Mouse (Mus musculus) hindbrain, embryonic 13.5 days (tissue): Measurements from ENCODE around the gene 1190005I06Rik. TPM values are rescaled to one million over a fixed set of nuclear protein-coding genes. Genes with fewer than 3 reads are reported as not detected.
"Not testable (repeated sequence)": the region's sequence is repeated elsewhere in the genome, so short reads cannot be mapped to it uniquely, and the experiment has no call there.

ENCODE experiments used
- ATAC-seq: fragments of 200-750 bp; cut with Nextera tagmentation; 2 replicates; pipeline ENCODE4 v1.8.0; 2017; ENCODE audit warnings: moderate TSS enrichment; ENCODE audit not compliant: low FRiP score
- H3K27ac ChIP-seq: fragments of 300-500 bp; sonication (generic); 2 replicates; pipeline ENCODE4 v1.5.1; 2015; ENCODE audit warnings: inconsistent platforms, mild to moderate bottlenecking, moderate library complexity
- H3K27me3 ChIP-seq: fragments of 300-500 bp; sonication (generic); 2 replicates; pipeline ENCODE4 v1.6.1; 2015; ENCODE audit warnings: mild to moderate bottlenecking, inconsistent platforms
- H3K36me3 ChIP-seq: fragments of 300-500 bp; sonication (generic); 2 replicates; pipeline ENCODE4 v1.6.1; 2015; ENCODE audit warnings: mild to moderate bottlenecking, inconsistent platforms
- H3K4me1 ChIP-seq: fragments of 300-500 bp; sonication (generic); replicated peaks from 2 replicates; pipeline ENCODE4 v1.6.1; 2015; ENCODE audit warnings: inconsistent platforms
- H3K4me2 ChIP-seq: fragments of 300-500 bp; sonication (generic); 2 replicates; pipeline ENCODE4 v1.6.1; 2015; ENCODE audit warnings: inconsistent platforms, mild to moderate bottlenecking, moderate library complexity
- H3K4me3 ChIP-seq: fragments of 300-500 bp; sonication (generic); 2 replicates; pipeline ENCODE4 v1.5.1; 2015; ENCODE audit warnings: mild to moderate bottlenecking, inconsistent platforms
- H3K9ac ChIP-seq: fragments of 300-500 bp; sonication (generic); 2 replicates; pipeline ENCODE4 v1.6.1; 2015; ENCODE audit warnings: mild to moderate bottlenecking, inconsistent platforms
- H3K9me3 ChIP-seq: fragments of 300-500 bp; sonication (generic); 2 replicates; pipeline ENCODE4 v1.6.1; 2016; ENCODE audit warnings: inconsistent platforms
- WGBS: fragments of 180-500 bp; shearing (Covaris S2); methylation state at CpG from one replicate; pipeline ENCODE4 v1.1.7; 2015; 5-methylcytosine and 5-hydroxymethylcytosine counted together
- polyA plus RNA-seq: library from polyadenylated mRNA; unstranded; fragments of >200 nt; fragmentation: Nextera tagmentation; extraction: Ambion mirVana; gene quantifications from 2 replicates; pipeline ENCODE4 v1.2.1, GENCODE M21; 2015

1190005I06Rik gene
- polyA plus RNA-seq, 1 experiment from 2014 or later: 11.0 TPM

GRCm38 (mm10) chr8:120681113-120681512 is 33.7 kb upstream of the 1190005I06Rik start:
- no peak overlapping the region for H3K9ac ChIP-seq
- H3K4me1 ChIP-seq: 0 out of 2 replicates have a peak, but pooled peaks cover 7% of the 10 kb centered on the region
- H3K9me3 ChIP-seq: no peaks in the 10 kb centered on the region
- 0 out of 2 replicates have a peak, but pooled peaks cover 3% of the 10 kb centered on the region for H3K27me3 ChIP-seq
- WGBS: 83% methylated on average over 10 of the region's 10 CpGs
- peaks cover 6% of the 10 kb centered on the region; the same call in 1 of the 2 replicates for H3K36me3 ChIP-seq
- no peak overlapping the region for H3K4me3 ChIP-seq
- H3K27ac ChIP-seq: no peak overlapping the region
- no peak overlapping the region for H3K4me2 ChIP-seq
- ATAC-seq: no peak

DNA sequence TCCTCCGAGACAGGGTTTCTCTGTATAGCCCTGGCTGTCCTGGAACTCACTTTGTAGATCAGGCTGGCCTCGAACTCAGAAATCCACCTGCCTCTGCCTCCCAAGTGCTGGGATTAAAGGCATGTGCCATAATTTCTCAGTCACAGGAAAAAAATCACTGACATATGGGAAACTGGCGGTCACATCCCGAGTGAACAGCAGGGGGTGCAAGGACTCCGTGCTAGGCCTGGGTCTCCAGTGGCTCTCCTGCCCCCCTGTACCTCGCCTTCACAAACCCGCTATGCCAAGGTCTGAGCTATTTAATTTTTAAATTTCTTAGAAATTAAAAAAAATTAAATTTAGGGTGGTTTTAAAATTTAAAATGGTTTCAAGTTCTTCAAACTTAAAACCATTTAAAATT is 33.0 kb upstream of the 1190005I06Rik start:
- WGBS: 69% methylated on average over 7 of the region's 7 CpGs

GRCm38 (mm10) chr8:120679629-120680387 is 32.4 kb upstream of the 1190005I06Rik start:
- no peak for ATAC-seq
- no peak overlapping the region for H3K4me3 ChIP-seq
- H3K27ac ChIP-seq: no peak overlapping the region
- 0 out of 2 replicates have a peak, but pooled peaks cover 5% of the 10 kb centered on the region for H3K4me1 ChIP-seq
- H3K4me2 ChIP-seq: no peak overlapping the region
- H3K27me3 ChIP-seq: 0 out of 2 replicates have a peak, but pooled peaks cover 3% of the 10 kb centered on the region
- H3K9me3 ChIP-seq: no peaks in the 10 kb centered on the region
- H3K36me3 ChIP-seq: peaks cover 11% of the 10 kb centered on the region; the same call in 1 of the 2 replicates
- WGBS: 82% methylated on average over 11 of the region's 11 CpGs
- no peak overlapping the region for H3K9ac ChIP-seq

More for the DNA sequence above, 33.0 kb upstream of the 1190005I06Rik start:
- not testable (repeated sequence) for H3K4me1 ChIP-seq, H3K4me3 ChIP-seq, H3K9ac ChIP-seq, H3K9me3 ChIP-seq, H3K27ac ChIP-seq, H3K4me2 ChIP-seq, H3K27me3 ChIP-seq, ATAC-seq
- peaks cover 10% of the 10 kb centered on the region; the same call in 1 of the 2 replicates for H3K36me3 ChIP-seq

DNA sequence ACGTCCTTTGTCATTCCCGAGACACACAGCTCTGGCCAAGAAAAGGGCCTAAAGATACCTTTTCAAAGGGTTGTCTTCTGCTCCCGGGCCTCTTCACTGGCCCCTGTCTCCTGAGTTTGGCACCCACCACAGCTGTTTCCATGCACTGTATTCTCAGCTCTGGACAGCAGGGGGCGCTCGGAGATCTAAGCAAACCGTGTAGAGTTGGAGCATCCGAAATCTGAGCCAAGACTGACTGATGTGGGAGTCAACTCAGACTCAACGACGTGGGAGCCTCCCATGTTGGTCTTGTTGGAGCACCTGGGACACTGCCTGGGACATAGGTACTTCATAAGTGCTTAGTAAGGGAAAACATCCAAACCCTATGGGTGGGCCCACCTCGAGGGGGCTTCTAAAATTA is 31.0 kb upstream of the 1190005I06Rik start:
- H3K27me3 ChIP-seq: 0 out of 2 replicates have a peak, but pooled peaks cover 3% of the 10 kb centered on the region
- H3K9ac ChIP-seq: no peak overlapping the region
- WGBS: 12% methylated on average over 10 of the region's 10 CpGs
- H3K4me1 ChIP-seq: no peaks in the 10 kb centered on the region
- no peak overlapping the region for H3K27ac ChIP-seq
- 0 out of 2 replicates have a peak, but pooled peaks have one; percentile 32 for ATAC-seq
- H3K4me3 ChIP-seq: no peak overlapping the region
- H3K36me3 ChIP-seq: peaks cover 19% of the 10 kb centered on the region
- no peak overlapping the region for H3K4me2 ChIP-seq
- no peaks in the 10 kb centered on the region for H3K9me3 ChIP-seq

DNA sequence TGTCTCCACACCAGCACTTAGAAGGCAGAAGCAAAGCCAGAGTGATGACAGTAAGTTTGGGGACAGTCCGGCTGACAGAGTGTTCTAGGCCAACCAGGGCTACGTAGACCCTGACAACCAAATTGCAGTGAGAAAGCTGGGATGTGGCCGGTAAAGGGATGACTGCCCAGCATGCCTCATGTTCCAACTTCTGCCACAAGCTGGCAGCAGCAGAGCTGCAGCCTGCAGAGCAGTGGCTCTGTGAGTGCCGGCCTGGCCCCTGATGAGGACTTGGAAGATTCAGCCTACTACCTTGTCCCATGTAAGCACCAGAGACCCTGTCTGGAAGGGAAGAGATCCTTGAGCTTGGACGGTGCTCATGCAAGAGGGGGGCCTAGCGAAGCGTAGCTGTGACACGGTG is 28.3 kb upstream of the 1190005I06Rik start:
- Histone ChIP-seq H3K4me2 (no peak overlapping the region), H3K4me1 (peaks cover 13% of the 10 kb centered on the region), H3K9me3 (no peaks in the 10 kb centered on the region), H3K27ac (no peak overlapping the region), H3K36me3 (peaks cover 46% of the 10 kb centered on the region), H3K27me3 (no peaks in the 10 kb centered on the region), H3K9ac (no peak overlapping the region), H3K4me3 (no peak overlapping the region)
- WGBS: 75% methylated on average over 8 of the region's 8 CpGs
- ATAC-seq: no peak

DNA sequence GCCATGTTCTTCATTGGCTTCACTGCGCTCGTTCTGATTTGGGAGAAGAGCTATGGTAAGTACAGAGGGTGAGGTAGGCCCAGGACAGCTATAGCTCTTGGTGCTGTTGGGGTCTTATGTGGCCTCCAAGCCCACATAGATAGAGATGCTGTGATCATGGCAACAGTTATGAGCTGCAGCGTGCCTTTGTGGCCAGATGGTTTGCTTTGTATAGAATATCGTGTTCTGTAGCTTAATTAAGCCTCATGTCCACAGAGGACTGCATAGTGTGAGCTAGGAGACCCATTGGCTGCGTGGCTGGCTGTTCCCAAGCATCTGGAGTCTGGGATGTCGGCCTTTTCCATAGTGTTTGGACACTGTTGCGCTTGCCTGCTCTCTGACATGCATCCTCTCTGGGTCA is 25.9 kb upstream of the 1190005I06Rik start:
- 92% methylated on average over 7 of the region's 7 CpGs for WGBS
- ATAC-seq: no peak

GRCm38 (mm10) chr8:120672626-120673229 is 25.3 kb upstream of the 1190005I06Rik start:
- peaks cover 30% of the 10 kb centered on the region for H3K4me1 ChIP-seq
- WGBS: 93% methylated on average over 16 of the region's 16 CpGs
- H3K27ac ChIP-seq: no peak overlapping the region
- H3K4me2 ChIP-seq: no peak overlapping the region
- no peak overlapping the region for H3K4me3 ChIP-seq
- peak overlapping the region; percentile 3; the same call in 1 of the 2 replicates for H3K9ac ChIP-seq
- H3K36me3 ChIP-seq: peaks cover 56% of the 10 kb centered on the region
- ATAC-seq: no peak
- no peaks in the 10 kb centered on the region for H3K27me3 ChIP-seq
- H3K9me3 ChIP-seq: no peaks in the 10 kb centered on the region

More for the DNA sequence above, 25.9 kb upstream of the 1190005I06Rik start:
- Histone ChIP-seq H3K9ac (0 out of 2 replicates have a peak overlapping the region, but pooled peaks have one; percentile 3), H3K4me3 (no peak overlapping the region), H3K4me2 (no peak overlapping the region), H3K9me3 (no peaks in the 10 kb centered on the region), H3K27ac (no peak overlapping the region), H3K36me3 (peaks cover 56% of the 10 kb centered on the region), H3K4me1 (peaks cover 30% of the 10 kb centered on the region), H3K27me3 (no peaks in the 10 kb centered on the region)

GRCm38 (mm10) chr8:120671775-120672174 is 24.3 kb upstream of the 1190005I06Rik start:
- no peak for ATAC-seq
- H3K27ac ChIP-seq: no peak overlapping the region
- H3K9ac ChIP-seq: no peak overlapping the region
- H3K4me2 ChIP-seq: no peak overlapping the region
- peaks cover 50% of the 10 kb centered on the region for H3K36me3 ChIP-seq
- peaks cover 35% of the 10 kb centered on the region for H3K4me1 ChIP-seq
- no peak overlapping the region for H3K4me3 ChIP-seq
- 62% methylated on average over 6 of the region's 6 CpGs for WGBS
- H3K27me3 ChIP-seq: no peaks in the 10 kb centered on the region
- no peaks in the 10 kb centered on the region for H3K9me3 ChIP-seq

- peak within 1 kb of the TSS; percentile 93 for H3K4me3 ChIP-seq
- WGBS: 2% methylated on average over 51 of the region's 51 CpGs
- no peaks in the 10 kb centered on the region for H3K9me3 ChIP-seq
- H3K27ac ChIP-seq: peak within 1 kb of the TSS; percentile 90
- no peak; the same call in 1 of the 2 replicates for ATAC-seq
- peak within 1 kb of the TSS; percentile 94 for H3K9ac ChIP-seq
- no peaks in the 10 kb centered on the region for H3K27me3 ChIP-seq
- peak within 1 kb of the TSS; percentile 94 for H3K4me2 ChIP-seq
- H3K36me3 ChIP-seq: peaks cover 41% of the 10 kb centered on the region
- H3K4me1 ChIP-seq: peaks cover 65% of the 10 kb centered on the region
Observed at GRCm38 (mm10) chr8:120668374-120668905, 21.0 kb upstream of the 1190005I06Rik start, which contains the start of gene Emc8. TSS of gene Emc8 (minus strand) at chr8:120668573.

- no peaks in the 10 kb centered on the region for H3K27me3 ChIP-seq
- peaks cover 34% of the 10 kb centered on the region for H3K36me3 ChIP-seq
- peak within 1 kb of the TSS; percentile 90 for H3K27ac ChIP-seq
- H3K4me2 ChIP-seq: peak within 1 kb of the TSS; percentile 94
- H3K4me3 ChIP-seq: peak within 1 kb of the TSS; percentile 93
- ATAC-seq: peak; percentile 90
- peaks cover 65% of the 10 kb centered on the region for H3K4me1 ChIP-seq
- under 1% methylated on average over 105 of the region's 105 CpGs for WGBS
- H3K9ac ChIP-seq: peak within 1 kb of the TSS; percentile 94
- no peaks in the 10 kb centered on the region for H3K9me3 ChIP-seq
Observed at GRCm38 (mm10) chr8:120667561-120668373, 20.3 kb upstream of the 1190005I06Rik start, which contains the start of the genes Gm27021 and Cox4i1. TSS of gene Gm27021 (minus strand) at chr8:120668079. TSS of gene Cox4i1 (plus strand) at chr8:120668222.

DNA sequence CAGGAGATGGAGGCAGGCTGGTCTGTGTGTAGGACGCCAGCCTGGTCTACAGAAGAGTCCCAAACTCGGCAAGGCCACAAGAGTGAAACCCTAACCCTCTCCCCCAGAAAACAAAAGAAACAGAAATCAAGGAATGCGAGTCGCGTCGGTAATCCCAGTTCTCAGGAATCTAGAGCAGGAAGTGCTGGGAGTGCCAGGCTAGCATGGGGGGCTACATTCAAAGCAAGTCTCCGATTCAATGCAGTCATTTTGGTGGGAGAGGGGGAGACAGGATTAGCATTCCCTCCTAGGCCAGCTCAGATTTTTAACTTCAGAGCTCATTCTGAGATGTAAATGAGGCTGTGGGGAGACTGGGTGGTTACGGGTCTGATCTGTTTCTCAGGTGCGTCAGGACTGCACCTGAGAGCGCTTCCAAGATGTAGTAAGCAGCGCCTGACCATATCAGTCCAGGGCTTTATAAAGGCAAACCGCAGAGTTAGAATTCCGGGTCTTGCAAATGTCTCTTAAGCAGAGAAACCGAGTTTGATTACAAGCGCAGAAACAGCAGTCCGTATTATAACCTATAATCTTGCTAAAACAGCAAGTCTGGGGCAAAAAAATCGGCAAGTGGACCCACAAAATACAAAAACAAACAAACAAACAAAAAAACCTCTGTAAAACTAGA is 19.5 kb upstream of the 1190005I06Rik start:
- peaks cover 64% of the 10 kb centered on the region for H3K4me1 ChIP-seq
- H3K9ac ChIP-seq: peak overlapping the region; percentile 94
- peak overlapping the region; percentile 90 for H3K27ac ChIP-seq
- H3K9me3 ChIP-seq: no peaks in the 10 kb centered on the region
- no peaks in the 10 kb centered on the region for H3K27me3 ChIP-seq
- 2% methylated on average over 17 of the region's 17 CpGs for WGBS
- peak overlapping the region; percentile 93 for H3K4me3 ChIP-seq
- H3K36me3 ChIP-seq: peaks cover 26% of the 10 kb centered on the region
- no peak for ATAC-seq
- peak overlapping the region; percentile 94 for H3K4me2 ChIP-seq
